Mouse (Mus musculus): Measurements from ENCODE around the gene Lats2.
"Not testable (repeated sequence)": the region's sequence is repeated elsewhere in the genome, so short reads cannot be mapped to it uniquely, and the experiment has no call there.

The Lats2 gene

GRCm38 (mm10) chr14:57758237-57758636 lies at the start of gene Lats2:
Gene Lats2, minus strand, starts transcription at chr14:57758388.
- DNase-seq (ENCODE audit: low spot score in 2 of 2): no peak

GRCm38 (mm10) chr14:57803731-57804130 lies 45.5 kb upstream of the Lats2 start:
- DNase-seq (ENCODE audit: low spot score in 2 of 2): no peak

- DNase-seq (ENCODE audit: low spot score in 2 of 2): peak; percentile 97 to 98
These were observed 40.1 kb upstream of the Lats2 start, which contains the start of gene Sap18 for GRCm38 (mm10) chr14:57797991-57798931. Gene Sap18, plus strand, starts transcription at chr14:57798180.

GRCm38 (mm10) chr14:57797551-57797950 lies 39.4 kb upstream of the Lats2 start:
- no peak for DNase-seq (ENCODE audit: low spot score in 2 of 2)

GRCm38 (mm10) chr14:57791171-57791570 lies 33.0 kb upstream of the Lats2 start:
- DNase-seq (ENCODE audit: low spot score in 2 of 2): no peak

- no peak for DNase-seq (ENCODE audit: low spot score in 2 of 2)
These were observed 31.6 kb upstream of the Lats2 start for GRCm38 (mm10) chr14:57789759-57790158.

- no peak for DNase-seq (ENCODE audit: low spot score in 2 of 2)
These were observed 31.1 kb upstream of the Lats2 start for GRCm38 (mm10) chr14:57789311-57789710.

GRCm38 (mm10) chr14:57787406-57787805 lies 29.2 kb upstream of the Lats2 start:
- no peak for DNase-seq (ENCODE audit: low spot score in 2 of 2)

GRCm38 (mm10) chr14:57772157-57772815 lies 14.1 kb upstream of the Lats2 start:
- no peak for DNase-seq (ENCODE audit: low spot score in 2 of 2)

GRCm38 (mm10) chr14:57769102-57769501 lies 10.9 kb upstream of the Lats2 start:
- DNase-seq (ENCODE audit: low spot score in 2 of 2): no peak

- no peak for DNase-seq (ENCODE audit: low spot score in 2 of 2)
These were observed 2.5 kb upstream of the Lats2 start for GRCm38 (mm10) chr14:57760447-57761412.

- DNase-seq (ENCODE audit: low spot score in 2 of 2): no peak
These were observed 2.1 kb downstream of the Lats2 start for GRCm38 (mm10) chr14:57756094-57756493.

- DNase-seq (ENCODE audit: low spot score in 2 of 2): no peak
These were observed 2.5 kb downstream of the Lats2 start for GRCm38 (mm10) chr14:57755661-57756060.

GRCm38 (mm10) chr14:57753351-57753992 lies 4.7 kb downstream of the Lats2 start:
- no peak for DNase-seq (ENCODE audit: low spot score in 2 of 2)

- not testable (repeated sequence) for DNase-seq (ENCODE audit: low spot score in 2 of 2)
These were observed 7.2 kb downstream of the Lats2 start for GRCm38 (mm10) chr14:57751006-57751405.

- no peak for DNase-seq (ENCODE audit: low spot score in 2 of 2)
These were observed 8.7 kb downstream of the Lats2 start for GRCm38 (mm10) chr14:57749501-57749900.

- DNase-seq (ENCODE audit: low spot score in 2 of 2): peak; percentile 68 to 75
These were observed 12.0 kb downstream of the Lats2 start, which contains the start of gene Gm49361 for GRCm38 (mm10) chr14:57746001-57746771. Gene Gm49361, minus strand, starts transcription at chr14:57746103.

- DNase-seq (ENCODE audit: low spot score in 2 of 2): peak in 1 of 2 experiments; percentile 5
These were observed 12.8 kb downstream of the Lats2 start for GRCm38 (mm10) chr14:57745291-57745969.

- DNase-seq (ENCODE audit: low spot score in 2 of 2): no peak
These were observed 13.6 kb downstream of the Lats2 start for GRCm38 (mm10) chr14:57744547-57744946.

- no peak for DNase-seq (ENCODE audit: low spot score in 2 of 2)
These were observed 17.5 kb downstream of the Lats2 start for GRCm38 (mm10) chr14:57740651-57741050.

Measured in right cerebral cortex, postnatal 36 days (tissue).